Mouse (Mus musculus) testis, adult 2 months (tissue): ENCODE results near the gene Tspan9.

ENCODE experiments used
- CTCF ChIP-seq: fragments of 200-500 bp; IDR thresholded peaks from 2 replicates; pipeline ENCODE4 v1.5.1; 2012; ENCODE audit warnings: low read depth, mild to moderate bottlenecking, inconsistent platforms, low read length, moderate library complexity; ENCODE audit not compliant: control insufficient read depth, insufficient read depth, insufficient replicate concordance
- POLR2A ChIP-seq: fragments of 200-500 bp; IDR thresholded peaks from 2 replicates; pipeline ENCODE4 v1.6.1; 2012; ENCODE audit warnings: low read depth, mild to moderate bottlenecking, inconsistent platforms, low read length, moderate library complexity; ENCODE audit not compliant: control insufficient read depth

DNA sequence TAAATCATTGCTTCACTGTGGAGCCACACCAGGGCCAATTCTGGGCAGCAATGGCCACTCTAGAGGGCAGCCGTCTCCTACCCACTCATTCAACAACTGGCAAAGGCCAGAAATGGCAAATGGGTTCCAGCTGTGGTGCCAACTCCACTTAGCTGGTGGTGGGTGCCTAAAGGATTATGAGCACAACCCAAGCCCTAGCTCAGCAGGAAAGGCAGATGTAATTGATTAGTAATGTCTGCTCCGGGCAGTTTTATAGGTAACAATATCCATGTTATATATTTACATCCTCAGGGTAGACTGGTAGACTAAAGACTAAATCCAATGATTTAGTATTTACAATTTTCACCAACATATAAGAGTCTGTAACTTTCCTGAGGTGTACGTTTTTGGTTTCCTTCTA is 6.7 kb downstream of the Tspan9 start:
- TF ChIP-seq POLR2A (no peak), CTCF (no peak)
